Mouse (Mus musculus) CD4-positive helper T cell, adult 2 months (primary cell): ENCODE results near the gene Vash1.

Experiments
- DNase-seq: peaks from one replicate; pipeline ENCODE4 v3.0.0-alpha.2; 2012; ENCODE audit warnings: low read depth, missing footprints, low spot score

Vash1 gene

DNA sequence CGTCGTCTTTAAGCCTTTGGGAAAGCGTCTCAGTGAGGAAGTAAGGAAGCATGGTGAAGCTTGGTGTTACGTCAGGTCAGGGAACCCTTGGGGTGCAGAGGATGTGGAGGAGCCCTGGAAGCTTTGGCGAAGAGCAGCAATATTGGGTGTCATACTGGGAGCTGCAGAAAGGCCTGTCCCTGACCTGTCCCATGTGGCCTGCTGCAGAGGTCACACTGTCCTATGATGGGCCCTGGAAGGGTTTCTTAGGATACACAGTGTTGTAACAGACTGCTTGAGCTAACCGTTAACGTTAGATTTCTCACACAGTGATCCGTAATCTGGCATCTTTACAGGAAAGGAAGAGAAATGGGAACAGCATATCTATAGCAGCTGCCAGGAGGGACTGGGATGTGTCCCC lies 3.7 kb downstream of the Vash1 start:
- no peak for DNase-seq

- no peak for DNase-seq
Observed at GRCm38 (mm10) chr12:86683698-86684097, 5.2 kb downstream of the Vash1 start.

DNA sequence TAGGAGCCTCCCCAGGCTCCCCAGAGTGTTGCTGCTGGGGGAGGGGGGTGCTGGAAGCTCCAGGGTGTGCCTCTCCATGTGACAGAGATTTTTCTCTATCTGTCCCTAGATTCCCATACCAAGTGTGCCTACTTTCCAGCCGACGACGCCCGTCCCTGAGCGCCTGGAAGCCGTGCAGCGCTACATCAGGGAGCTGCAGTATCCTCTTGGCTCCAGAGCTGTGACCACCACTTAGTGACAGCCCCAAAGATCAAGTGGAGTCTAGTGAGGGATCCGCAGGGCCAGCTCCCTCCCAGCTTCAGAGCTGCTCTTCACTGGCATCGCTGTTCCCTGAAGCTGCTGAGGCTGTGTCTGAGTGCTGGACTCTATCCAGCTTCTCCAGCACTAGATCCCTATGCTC lies 6.8 kb downstream of the Vash1 start:
- DNase-seq, result no peak

DNA sequence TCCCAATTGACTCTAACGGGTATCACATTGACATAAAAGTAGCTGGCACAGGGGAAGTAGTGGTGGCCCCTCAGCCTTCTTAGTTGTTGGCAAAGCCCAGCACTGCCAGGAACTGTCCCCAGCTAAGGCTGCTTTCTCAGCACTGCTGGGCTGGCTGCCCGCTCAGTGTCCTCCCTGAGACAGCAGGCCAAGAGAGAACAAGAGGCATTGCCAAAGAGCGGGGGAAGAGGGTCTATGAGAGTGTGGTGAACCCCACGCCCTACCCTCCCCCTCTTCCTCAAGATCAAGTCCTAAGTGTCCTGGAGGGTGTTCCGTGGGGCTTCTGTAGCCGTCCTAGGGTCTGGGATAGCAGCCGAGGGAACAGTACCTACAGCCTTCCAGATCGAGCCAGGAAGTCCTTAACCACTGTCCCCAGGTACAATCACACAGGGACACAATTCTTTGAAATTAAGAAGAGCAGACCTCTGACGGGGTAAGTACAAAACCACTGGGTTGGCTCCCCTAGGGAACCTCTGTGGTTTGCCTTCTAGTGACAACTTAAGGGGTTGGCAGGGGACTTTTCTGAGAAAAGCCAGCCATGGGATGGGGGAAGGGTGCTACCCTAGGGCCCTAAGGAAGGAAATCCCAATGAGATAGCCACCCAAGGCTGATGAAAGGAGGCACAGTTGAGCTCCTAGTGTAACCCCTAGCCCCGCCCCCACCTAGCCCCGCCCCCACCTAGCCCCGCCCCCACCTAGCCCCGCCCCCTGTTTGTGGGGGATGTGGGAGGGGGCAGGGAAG lies 8.2 kb downstream of the Vash1 start:
- DNase-seq, result peak; percentile 46

DNA sequence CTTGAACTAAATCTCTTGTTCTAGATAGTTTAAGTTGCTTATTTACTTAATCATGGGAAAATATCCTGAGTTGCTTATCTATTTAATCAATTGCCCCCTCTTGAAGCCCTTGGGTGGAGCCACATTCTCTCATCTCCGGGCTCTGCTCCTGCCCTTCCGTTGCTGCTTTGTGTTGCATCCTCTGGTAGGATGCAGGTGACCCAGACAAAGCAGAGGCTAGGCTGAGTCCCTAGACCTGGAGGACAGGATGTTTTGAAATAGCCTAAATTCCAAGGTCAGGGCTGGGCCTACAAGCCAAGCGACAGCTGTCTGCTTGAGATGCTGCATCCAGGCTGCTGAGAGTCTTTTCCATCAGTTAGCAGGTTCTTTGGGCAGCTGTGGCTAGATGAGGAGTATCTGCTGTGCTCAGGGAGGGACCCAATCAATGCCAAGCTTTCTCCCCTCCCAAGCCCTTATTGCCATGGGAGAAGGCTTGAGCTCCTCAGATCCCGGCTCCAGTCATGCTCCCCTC lies 9.0 kb downstream of the Vash1 start:
- DNase-seq, result no peak

DNA sequence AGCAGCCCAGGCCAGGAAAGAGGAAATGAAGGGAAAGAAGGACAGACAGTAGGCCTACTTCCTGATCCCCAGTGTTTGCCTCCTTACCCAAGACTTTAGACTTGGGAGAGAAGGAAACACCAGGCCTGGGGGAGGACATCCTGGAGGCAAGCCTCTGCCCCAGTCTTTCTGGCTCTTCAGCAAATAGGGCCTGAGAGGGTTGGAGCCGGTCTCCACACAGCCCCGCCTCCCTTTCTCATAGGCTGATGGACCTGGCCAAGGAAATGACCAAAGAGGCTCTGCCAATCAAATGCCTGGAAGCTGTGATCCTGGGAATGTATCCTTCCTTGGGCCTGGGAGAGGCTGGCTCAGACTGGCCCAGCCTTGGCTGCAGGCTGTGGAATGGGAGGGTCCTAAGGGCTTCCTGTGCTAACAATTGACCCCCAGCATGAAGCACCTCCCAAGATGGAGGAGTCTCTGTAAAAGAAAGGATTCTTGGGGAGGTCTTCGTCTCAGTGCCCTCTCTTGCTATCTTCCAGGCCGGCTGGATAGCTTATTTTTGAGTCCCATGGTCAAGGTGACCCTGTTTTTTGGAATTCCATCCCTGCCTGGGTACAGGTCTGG lies 9.6 kb downstream of the Vash1 start:
- no peak for DNase-seq

- DNase-seq, result no peak
Observed at GRCm38 (mm10) chr12:86688917-86689316, 10.4 kb downstream of the Vash1 start.

- DNase-seq, result no peak
Observed at GRCm38 (mm10) chr12:86690700-86691485, 12.4 kb downstream of the Vash1 start.

GRCm38 (mm10) chr12:86692471-86693356 lies 14.2 kb downstream of the Vash1 start:
- no peak for DNase-seq

DNA sequence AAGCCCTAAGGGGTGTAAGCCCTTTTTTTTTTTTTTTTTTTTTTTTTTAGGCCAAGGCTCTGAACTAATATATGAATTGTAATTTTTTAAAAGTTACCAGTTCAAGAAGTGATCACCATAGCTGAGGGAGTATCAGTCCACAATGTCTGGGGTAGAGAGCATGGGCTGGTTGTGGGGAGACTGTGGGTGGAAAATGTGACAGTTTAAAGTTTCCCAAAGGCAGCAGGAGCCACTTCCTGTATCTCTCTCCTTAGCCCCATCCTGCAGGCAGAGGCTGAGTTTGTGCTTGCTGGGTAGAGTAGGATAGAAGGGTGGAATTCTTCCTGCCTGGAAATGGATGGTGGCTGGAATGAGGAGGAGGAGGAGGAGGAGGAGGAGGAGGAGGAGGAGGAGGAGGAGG lies 14.9 kb downstream of the Vash1 start:
- peak; percentile 46 for DNase-seq

GRCm38 (mm10) chr12:86694441-86694840 lies 15.9 kb downstream of the Vash1 start:
- no peak for DNase-seq

DNA sequence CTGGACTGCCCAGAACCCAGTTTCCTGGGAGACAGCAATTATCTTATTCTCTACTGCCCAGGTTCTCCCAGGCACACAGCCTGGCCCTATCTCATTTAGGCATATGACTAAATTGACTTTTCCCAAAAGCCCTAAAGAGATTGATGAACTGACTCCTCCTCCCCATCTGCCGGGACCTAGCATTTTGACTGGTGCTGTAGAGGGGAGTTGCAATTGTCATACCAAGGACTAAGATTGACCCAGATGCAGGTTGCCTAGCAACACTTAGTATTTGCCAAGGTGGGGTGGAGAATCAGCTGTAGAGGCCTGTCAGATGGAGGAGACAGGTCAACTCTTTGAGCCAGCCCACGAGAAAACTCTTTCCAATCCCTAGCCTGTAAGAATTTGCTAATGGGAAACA lies 19.5 kb downstream of the Vash1 start:
- no peak for DNase-seq

GRCm38 (mm10) chr12:86698537-86698936 lies 20.0 kb downstream of the Vash1 start:
- no peak for DNase-seq

- DNase-seq, result no peak
Observed at GRCm38 (mm10) chr12:86699965-86700926, 21.7 kb downstream of the Vash1 start.

- DNase-seq, result no peak
Observed at GRCm38 (mm10) chr12:86700927-86701310, 22.4 kb downstream of the Vash1 start.

DNA sequence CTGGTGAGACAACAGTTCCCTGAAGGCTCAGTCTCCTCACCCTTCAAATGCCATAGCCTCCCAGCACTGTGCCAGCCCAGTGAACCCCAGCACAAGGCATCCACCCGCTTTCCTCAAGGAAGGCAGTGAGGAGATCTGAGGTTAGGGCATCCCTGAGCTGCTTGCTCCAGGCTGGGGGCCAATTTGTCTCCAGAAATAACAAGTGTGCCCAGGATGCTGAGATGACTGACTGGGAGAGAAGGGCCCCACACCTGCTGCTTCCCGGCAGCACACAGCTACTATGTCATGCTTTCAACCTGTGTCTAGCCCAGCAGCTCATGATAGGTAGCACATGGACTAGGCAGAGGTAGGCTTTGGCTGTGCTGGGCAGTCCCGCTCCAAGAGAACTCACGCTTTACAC lies 23.0 kb downstream of the Vash1 start:
- DNase-seq, result no peak

- DNase-seq, result no peak
Observed at GRCm38 (mm10) chr12:86702690-86703089, 24.2 kb downstream of the Vash1 start.

- DNase-seq, result no peak
Observed at GRCm38 (mm10) chr12:86705843-86706242, 27.3 kb downstream of the Vash1 start.

DNA sequence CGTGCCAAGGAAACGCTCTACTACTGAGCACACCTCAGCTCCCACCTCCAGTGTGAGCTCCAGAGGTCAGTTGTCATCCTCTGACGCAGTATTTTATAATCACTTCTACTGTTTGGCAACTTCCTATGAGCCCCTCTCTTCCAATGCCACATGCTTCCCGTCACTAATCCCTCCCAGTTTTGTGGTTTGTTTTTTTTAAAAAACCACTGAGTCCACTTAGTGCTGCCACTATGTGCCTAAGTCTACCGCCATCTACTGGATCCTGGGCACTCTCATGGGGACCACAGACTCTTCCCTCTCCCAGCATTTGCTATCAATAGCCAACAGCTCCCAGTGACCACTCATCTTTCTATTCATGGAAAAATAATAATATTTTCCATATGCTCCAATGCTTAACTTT lies 35.5 kb downstream of the Vash1 start:
- no peak for DNase-seq

- peak; percentile 42 for DNase-seq
Observed at GRCm38 (mm10) chr12:86715401-86715800, 36.9 kb downstream of the Vash1 start.
